Mouse (Mus musculus): ENCODE measurements at regions not wholly inside any gene's neighbourhood (a gene's known extent, or its start where the extent isn't known, plus 50 kb on each side); places are given as distances from the start of the nearest gene placed in this dataset.

DNA sequence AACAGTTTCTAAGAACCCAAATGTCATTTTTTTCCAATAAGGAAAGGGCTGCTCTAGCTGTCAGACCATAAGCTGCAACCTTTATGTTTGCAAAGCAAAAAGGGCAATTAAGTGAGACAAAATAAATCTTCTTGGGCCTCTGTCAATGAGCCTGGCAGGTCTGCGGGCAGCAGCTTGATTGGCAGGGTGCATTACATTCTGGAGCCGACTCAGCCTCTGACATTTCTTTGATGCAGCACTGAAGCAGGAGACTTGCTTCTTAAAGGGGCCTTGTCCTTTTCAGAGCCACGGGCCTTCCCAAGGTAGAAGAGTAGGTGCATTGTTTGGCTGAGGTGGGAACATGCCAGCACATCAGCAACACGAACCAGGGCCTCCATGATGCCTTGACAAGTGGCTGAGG is 190.2 kb upstream of the Kdm8 start:
- H3K4me2 ChIP-seq (replicated peaks): no peak overlapping the region
- WGBS: 11% methylated on average over 4 of the region's 4 CpGs
- ATAC-seq (replicated peaks): no peak
- H3K4me3 ChIP-seq: no peak overlapping the region
- no peak overlapping the region for H3K27ac ChIP-seq (replicated peaks)
- H3K36me3 ChIP-seq: no peaks in the 10 kb centered on the region
- H3K4me1 ChIP-seq: peaks cover 16% of the 10 kb centered on the region
- H3K9me3 ChIP-seq: no peaks in the 10 kb centered on the region
- H3K9ac ChIP-seq (replicated peaks): no peak overlapping the region
- H3K27me3 ChIP-seq: no peaks in the 10 kb centered on the region

DNA sequence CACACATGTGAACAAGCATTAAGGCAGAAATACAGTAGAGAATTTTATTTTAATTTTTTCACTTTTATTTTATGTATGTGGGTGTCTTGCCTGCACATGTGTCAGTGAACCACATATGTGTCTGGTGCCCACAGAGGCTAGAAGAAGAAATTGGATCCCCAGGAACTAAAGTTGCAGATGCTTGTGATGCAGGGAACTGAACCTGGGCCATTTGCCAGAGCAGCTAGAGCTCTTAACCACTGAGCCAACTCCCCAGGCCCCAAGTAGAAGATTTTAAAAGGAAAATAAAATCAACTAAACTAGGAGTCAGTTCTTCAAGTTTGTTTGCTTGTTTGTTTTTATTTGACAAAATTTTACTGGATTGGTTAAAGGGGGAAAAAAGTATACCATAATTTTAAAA is 185.5 kb upstream of the Kdm8 start:
- H3K27me3 ChIP-seq: no peaks in the 10 kb centered on the region
- no peak overlapping the region for H3K27ac ChIP-seq (replicated peaks)
- H3K4me2 ChIP-seq (replicated peaks): no peak overlapping the region
- no peak overlapping the region for H3K9ac ChIP-seq (replicated peaks)
- no peak overlapping the region for H3K4me3 ChIP-seq
- H3K9me3 ChIP-seq: no peaks in the 10 kb centered on the region
- H3K36me3 ChIP-seq: no peaks in the 10 kb centered on the region
- ATAC-seq (replicated peaks): no peak
- peaks cover 16% of the 10 kb centered on the region; the same call in 1 of the 2 replicates for H3K4me1 ChIP-seq

DNA sequence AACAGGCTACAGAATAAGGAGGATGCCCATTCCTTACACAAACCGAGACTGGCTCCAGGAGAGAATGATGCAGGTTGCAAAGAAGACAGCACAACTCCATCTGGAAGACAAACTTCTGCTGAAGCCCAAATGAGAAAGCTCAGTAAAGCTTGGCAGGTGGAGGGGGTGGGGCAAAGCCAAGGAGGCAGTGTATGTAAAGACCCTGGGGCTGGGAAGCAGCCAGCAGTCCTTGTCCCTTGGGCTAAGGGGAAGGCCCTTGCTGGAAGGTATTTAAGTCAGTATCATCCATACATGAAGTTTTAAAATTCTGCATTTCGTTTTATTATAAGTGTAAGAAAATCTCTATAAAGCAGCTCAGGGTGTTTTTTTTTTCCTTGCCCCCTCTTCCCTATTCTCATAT is 182.3 kb upstream of the Kdm8 start:
- H3K9ac ChIP-seq (replicated peaks): no peak overlapping the region
- H3K4me2 ChIP-seq (replicated peaks): no peak overlapping the region
- ATAC-seq (replicated peaks): no peak
- no peak overlapping the region for H3K27ac ChIP-seq (replicated peaks)
- no peaks in the 10 kb centered on the region for H3K9me3 ChIP-seq
- H3K27me3 ChIP-seq: no peaks in the 10 kb centered on the region
- H3K4me3 ChIP-seq: no peak overlapping the region
- 78% methylated on average over 2 of the region's 2 CpGs for WGBS
- H3K36me3 ChIP-seq: no peaks in the 10 kb centered on the region
- H3K4me1 ChIP-seq: peaks cover 11% of the 10 kb centered on the region; the same call in 1 of the 2 replicates

DNA sequence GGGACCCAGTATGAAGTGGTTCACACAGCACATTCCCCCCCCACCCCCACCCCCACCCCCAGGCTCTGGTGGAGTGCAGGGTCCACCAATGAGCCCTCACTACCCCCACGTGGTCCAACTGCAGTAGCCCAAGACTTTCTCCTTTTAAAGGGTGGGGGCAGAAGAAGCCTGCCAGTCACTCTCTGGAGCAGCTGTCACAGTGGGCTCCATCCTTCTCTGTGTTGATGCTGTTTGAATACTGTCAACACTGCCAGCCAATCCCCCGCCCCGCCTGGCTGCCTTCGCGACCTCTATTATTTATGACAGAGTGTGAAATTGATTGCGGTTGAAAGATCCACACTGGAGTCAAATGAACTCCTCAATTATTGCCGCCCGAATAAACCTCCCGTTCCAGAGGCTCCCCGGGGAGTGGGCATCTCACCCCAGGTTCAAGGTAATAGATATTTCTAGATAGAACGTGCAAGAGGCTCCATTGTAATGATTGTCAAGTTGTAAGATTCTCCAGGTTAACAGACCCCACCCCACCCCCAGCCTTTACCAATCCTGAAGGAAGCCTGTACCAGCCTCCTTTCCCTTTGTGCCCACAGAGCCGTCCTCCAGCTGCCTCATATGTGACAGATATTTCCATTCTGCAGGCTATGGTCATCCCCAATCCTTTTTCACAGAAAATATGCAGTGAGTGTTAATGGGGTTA is 181.7 kb upstream of the Kdm8 start:
- Histone ChIP-seq H3K9me3 (no peaks in the 10 kb centered on the region), H3K4me2 (replicated peaks) (no peak overlapping the region), H3K36me3 (no peaks in the 10 kb centered on the region), H3K9ac (replicated peaks) (no peak overlapping the region), H3K27me3 (no peaks in the 10 kb centered on the region), H3K4me1 (peaks cover 11% of the 10 kb centered on the region; the same call in 1 of the 2 replicates), H3K27ac (replicated peaks) (no peak overlapping the region), H3K4me3 (no peak overlapping the region)
- 37% methylated on average over 12 of the region's 12 CpGs for WGBS
- peak; percentile 88 for ATAC-seq (replicated peaks)

DNA sequence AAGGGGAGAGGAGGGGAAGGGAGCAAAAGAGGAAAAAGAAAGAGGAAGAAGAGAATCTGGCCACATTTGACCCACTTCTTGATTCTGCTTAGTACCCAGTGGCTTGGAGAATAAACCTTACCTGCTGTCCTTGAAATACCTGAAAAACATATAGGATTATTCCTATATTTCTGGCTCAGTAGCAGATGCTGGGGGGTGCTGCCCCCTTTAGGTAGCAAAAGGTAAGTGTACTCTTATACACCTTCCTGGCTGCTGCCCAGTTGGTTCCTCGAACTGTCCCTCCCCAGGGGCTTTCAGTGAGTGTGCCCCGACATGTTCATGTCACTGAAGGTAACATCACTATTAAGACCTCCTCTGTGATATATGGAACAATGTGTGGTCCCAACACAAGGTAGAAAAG is 180.7 kb upstream of the Kdm8 start:
- Histone ChIP-seq H3K27me3 (no peaks in the 10 kb centered on the region), H3K4me3 (no peak overlapping the region), H3K27ac (replicated peaks) (no peak overlapping the region), H3K36me3 (no peaks in the 10 kb centered on the region), H3K9me3 (no peaks in the 10 kb centered on the region), H3K4me2 (replicated peaks) (no peak overlapping the region), H3K9ac (replicated peaks) (no peak overlapping the region), H3K4me1 (peaks cover 11% of the 10 kb centered on the region; the same call in 1 of the 2 replicates)
- no peak for ATAC-seq (replicated peaks)
- WGBS: 72% methylated on average over 2 of the region's 2 CpGs

DNA sequence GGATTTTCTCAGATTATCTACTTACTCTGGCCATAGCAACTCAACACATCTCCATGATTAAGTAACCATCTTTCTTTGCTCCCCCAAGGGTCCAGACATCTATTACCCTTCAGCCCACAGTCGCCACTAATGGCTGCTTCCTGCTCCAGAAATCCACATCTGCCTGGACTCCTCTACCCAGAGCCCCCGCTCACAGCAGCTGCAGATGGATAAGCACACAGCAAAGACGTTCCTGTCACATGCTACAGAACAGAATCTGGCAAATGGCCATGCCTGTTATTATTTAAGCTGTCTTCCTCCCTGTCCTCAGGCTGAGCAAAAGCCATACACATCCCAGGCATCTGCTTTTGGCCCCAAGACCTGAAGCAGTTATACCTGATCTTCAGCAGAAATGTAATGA is 173.8 kb upstream of the Kdm8 start:
- 53% methylated on average over 3 of the region's 3 CpGs for WGBS
- Histone ChIP-seq H3K9ac (replicated peaks) (no peak overlapping the region), H3K27ac (replicated peaks) (no peak overlapping the region), H3K27me3 (no peaks in the 10 kb centered on the region), H3K4me2 (replicated peaks) (no peak overlapping the region), H3K9me3 (no peaks in the 10 kb centered on the region), H3K36me3 (no peaks in the 10 kb centered on the region), H3K4me1 (no peaks in the 10 kb centered on the region), H3K4me3 (no peak overlapping the region)
- no peak for ATAC-seq (replicated peaks)

DNA sequence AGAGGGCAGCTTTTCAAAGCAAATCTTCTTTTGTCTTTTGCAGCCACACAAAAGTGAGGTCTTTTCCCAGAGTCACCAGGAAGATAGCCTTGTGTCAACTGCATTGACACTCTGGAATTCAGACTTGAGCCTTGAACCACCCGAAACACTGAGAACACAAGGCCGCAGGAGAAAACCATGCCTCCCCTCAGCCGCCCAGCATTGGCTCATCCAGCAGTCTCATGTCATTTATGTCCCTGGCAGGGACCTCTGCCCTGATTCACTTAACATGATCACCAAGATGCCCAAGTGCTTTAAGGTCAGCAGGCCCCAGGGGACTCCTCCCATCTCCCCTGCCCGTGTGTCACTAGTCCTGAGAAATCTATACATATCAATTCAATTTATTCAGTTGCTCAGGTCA is 173.1 kb upstream of the Kdm8 start:
- no peak overlapping the region for H3K27ac ChIP-seq (replicated peaks)
- no peaks in the 10 kb centered on the region for H3K4me1 ChIP-seq
- H3K36me3 ChIP-seq: no peaks in the 10 kb centered on the region
- H3K27me3 ChIP-seq: no peaks in the 10 kb centered on the region
- 78% methylated on average over 4 of the region's 4 CpGs for WGBS
- H3K4me3 ChIP-seq: no peak overlapping the region
- no peaks in the 10 kb centered on the region for H3K9me3 ChIP-seq
- H3K9ac ChIP-seq (replicated peaks): no peak overlapping the region
- ATAC-seq (replicated peaks): no peak
- no peak overlapping the region for H3K4me2 ChIP-seq (replicated peaks)

DNA sequence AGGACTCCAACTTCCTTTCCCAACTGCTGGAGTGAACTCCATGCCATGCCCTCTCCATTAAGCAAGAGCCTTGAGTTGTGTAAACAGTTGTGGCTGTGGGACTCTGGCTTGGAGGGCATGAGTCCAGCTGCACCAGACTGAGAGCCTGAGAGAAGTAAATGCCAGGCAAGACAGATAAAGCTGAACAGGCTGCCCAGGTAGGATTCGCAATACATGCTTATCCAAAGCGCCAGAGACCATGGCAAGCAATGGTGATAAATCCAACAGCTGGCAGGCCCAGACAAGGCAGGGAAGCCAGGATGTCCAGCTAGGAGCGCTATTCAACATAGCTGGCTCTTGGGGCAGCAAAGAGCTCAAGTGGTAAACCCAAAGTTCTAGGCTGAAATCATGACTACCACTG is 163.1 kb upstream of the Kdm8 start:
- no peak for ATAC-seq (replicated peaks)
- WGBS: 83% methylated on average over 3 of the region's 3 CpGs
- H3K4me2 ChIP-seq (replicated peaks): no peak overlapping the region
- H3K9me3 ChIP-seq: no peaks in the 10 kb centered on the region
- H3K9ac ChIP-seq (replicated peaks): no peak overlapping the region
- H3K4me3 ChIP-seq: no peak overlapping the region
- H3K27me3 ChIP-seq: no peaks in the 10 kb centered on the region
- H3K36me3 ChIP-seq: no peaks in the 10 kb centered on the region
- no peak overlapping the region for H3K27ac ChIP-seq (replicated peaks)
- H3K4me1 ChIP-seq: no peaks in the 10 kb centered on the region

DNA sequence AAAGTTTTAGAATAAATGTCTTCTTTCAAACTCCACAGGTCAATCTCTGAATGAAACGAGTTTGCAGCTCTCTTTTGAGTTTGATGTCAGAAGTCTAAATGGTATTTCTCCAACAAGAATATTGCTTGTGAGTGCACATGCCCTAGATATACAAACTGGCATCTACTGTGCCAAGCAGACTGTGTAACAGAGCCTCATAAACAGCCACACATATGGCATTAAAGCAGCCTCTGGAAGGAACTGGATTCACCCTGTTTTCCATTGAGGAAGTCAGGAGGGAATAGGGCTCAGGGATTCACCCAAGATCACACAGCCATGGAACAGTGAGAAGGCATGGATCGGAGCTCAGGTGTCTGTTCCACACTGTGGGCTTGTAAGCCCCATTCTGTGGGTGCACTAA is 149.2 kb upstream of the Kdm8 start:
- Histone ChIP-seq H3K9me3 (no peaks in the 10 kb centered on the region), H3K4me2 (replicated peaks) (no peak overlapping the region), H3K27ac (replicated peaks) (0 out of 2 replicates have a peak overlapping the region, but pooled peaks have one; percentile 11), H3K27me3 (no peaks in the 10 kb centered on the region), H3K9ac (replicated peaks) (no peak overlapping the region), H3K36me3 (no peaks in the 10 kb centered on the region), H3K4me1 (peaks cover 14% of the 10 kb centered on the region; the same call in 1 of the 2 replicates), H3K4me3 (no peak overlapping the region)
- peak; percentile 60; the same call in 1 of the 2 replicates for ATAC-seq (replicated peaks)
- whole genome bisulfite sequencing: 67% methylated on average over 2 of the region's 2 CpGs

DNA sequence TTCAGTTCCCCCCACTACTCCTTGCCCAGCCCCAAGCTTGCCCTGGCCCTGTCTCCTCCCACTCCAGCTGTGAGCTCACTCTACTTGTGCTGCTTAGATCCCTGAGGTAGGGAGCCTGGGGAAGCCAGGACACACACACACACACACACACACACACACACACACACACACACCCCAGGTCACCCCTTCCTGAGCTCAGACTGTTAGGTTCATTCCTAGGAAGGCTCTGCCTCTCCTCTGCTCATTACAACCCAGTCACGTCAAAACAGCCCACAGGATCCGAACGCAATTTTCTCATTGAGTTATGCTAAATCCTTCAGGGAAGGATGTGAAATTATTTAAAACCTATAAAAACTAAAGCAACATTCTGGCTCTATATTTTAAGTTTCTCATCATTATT is 136.0 kb upstream of the Kdm8 start:
- Histone ChIP-seq H3K9me3 (no peaks in the 10 kb centered on the region), H3K4me1 (peaks cover 8% of the 10 kb centered on the region), H3K4me2 (replicated peaks) (no peak overlapping the region), H3K9ac (replicated peaks) (no peak overlapping the region), H3K36me3 (no peaks in the 10 kb centered on the region), H3K4me3 (no peak overlapping the region), H3K27ac (replicated peaks) (no peak overlapping the region), H3K27me3 (no peaks in the 10 kb centered on the region)
- ATAC-seq (replicated peaks): no peak
- WGBS: 71% methylated on average over 3 of the region's 3 CpGs

DNA sequence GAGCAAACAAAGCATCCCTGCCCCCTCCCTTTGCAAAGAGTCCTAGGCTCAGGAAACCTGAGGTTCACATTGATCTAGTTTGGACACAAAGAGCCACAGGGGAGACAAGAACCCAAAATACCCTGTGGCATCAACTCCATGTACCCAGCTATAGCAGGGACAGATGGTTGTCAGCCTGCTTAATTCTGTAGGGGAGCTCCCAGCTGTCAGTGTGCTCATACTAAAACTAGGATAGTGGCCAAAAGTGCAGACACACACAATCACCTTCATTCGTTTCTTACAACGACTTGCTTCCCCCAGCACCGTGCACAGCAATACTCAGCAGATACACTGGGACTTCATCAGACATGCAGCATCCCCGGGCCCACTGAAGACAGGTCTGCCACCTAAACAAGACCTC is 133.5 kb upstream of the Kdm8 start:
- Histone ChIP-seq H3K9ac (replicated peaks) (no peak overlapping the region), H3K9me3 (no peaks in the 10 kb centered on the region), H3K36me3 (no peaks in the 10 kb centered on the region), H3K4me2 (replicated peaks) (no peak overlapping the region), H3K27me3 (no peaks in the 10 kb centered on the region), H3K4me1 (peaks cover 8% of the 10 kb centered on the region), H3K27ac (replicated peaks) (0 out of 2 replicates have a peak overlapping the region, but pooled peaks have one; percentile 24), H3K4me3 (no peak overlapping the region)
- whole genome bisulfite sequencing: 66% methylated on average over 4 of the region's 4 CpGs
- ATAC-seq (replicated peaks): peak; percentile 64; the same call in 1 of the 2 replicates

DNA sequence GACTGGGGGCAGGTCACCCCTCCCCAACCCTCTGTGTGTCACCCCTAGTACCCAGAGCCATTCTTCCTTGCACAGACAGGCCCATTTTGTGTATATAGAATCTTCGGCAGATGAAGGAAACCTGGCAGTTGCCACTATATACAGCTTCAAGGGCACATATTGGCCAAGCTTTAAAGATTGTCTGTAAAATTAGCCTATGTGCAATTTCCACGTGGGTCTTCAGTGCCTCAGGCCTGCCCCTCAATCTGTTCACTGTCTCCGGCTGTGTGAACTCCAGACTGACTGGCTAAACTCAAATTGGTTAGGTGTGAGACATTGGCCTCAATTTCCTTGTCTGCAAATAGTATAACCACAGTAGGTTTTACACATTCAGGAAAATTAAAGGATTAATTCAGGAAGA is 130.9 kb upstream of the Kdm8 start:
- 75% methylated on average over 3 of the region's 3 CpGs for WGBS
- no peak overlapping the region for H3K27ac ChIP-seq (replicated peaks)
- H3K36me3 ChIP-seq: no peaks in the 10 kb centered on the region
- peaks cover 8% of the 10 kb centered on the region for H3K4me1 ChIP-seq
- H3K4me2 ChIP-seq (replicated peaks): no peak overlapping the region
- H3K9me3 ChIP-seq: no peaks in the 10 kb centered on the region
- H3K4me3 ChIP-seq: no peak overlapping the region
- no peak for ATAC-seq (replicated peaks)
- H3K27me3 ChIP-seq: no peaks in the 10 kb centered on the region
- no peak overlapping the region for H3K9ac ChIP-seq (replicated peaks)

DNA sequence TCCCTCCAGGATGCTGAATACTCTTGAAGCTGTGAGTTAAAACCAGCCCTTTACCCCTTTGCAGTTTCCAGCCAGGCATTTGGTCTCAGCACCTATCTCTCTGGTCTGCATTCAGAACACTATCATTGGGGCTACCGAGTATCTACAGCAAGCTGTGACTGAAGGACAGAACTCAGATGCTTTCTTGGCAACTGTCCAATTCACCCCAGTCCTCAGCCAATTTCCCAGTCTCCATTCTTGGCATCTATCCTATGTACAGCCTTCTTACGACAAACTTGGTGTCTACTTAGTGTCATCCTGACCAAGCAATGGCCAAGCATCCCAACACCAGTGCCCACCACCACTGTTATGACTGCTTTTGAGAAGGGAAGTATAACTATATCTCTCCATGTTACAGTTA is 109.7 kb upstream of the Kdm8 start:
- ATAC-seq (replicated peaks): no peak

More for the DNA sequence above, 109.7 kb upstream of the Kdm8 start:
- no peaks in the 10 kb centered on the region for H3K9me3 ChIP-seq
- no peak overlapping the region for H3K27ac ChIP-seq (replicated peaks)
- WGBS: 59% methylated on average over 2 of the region's 2 CpGs
- no peaks in the 10 kb centered on the region for H3K36me3 ChIP-seq
- peaks cover 6% of the 10 kb centered on the region; the same call in 1 of the 2 replicates for H3K4me1 ChIP-seq
- 0 out of 2 replicates have a peak, but pooled peaks cover 2% of the 10 kb centered on the region for H3K27me3 ChIP-seq
- H3K4me3 ChIP-seq: no peak overlapping the region
- H3K4me2 ChIP-seq (replicated peaks): no peak overlapping the region
- H3K9ac ChIP-seq (replicated peaks): no peak overlapping the region

Data from forebrain, embryonic 15.5 days (tissue).